Mouse (Mus musculus) myocyte (in vitro differentiated cells): ENCODE data around the gene Pak4.

Experiments
- CEBPB ChIP-seq: IDR thresholded peaks from 2 replicates; pipeline ENCODE4 v1.6.1; 2011; ENCODE audit warnings: mild to moderate bottlenecking, moderate library complexity; ENCODE audit not compliant: poor library complexity, insufficient read depth, severe bottlenecking
- E2F4 ChIP-seq: IDR thresholded peaks from one replicate; pipeline ENCODE4 v1.6.1; 2011; ENCODE audit warnings: mild to moderate bottlenecking, control low read depth, moderate library complexity; ENCODE audit not compliant: insufficient read depth
- MAX ChIP-seq: IDR thresholded peaks from one replicate; pipeline ENCODE4 v1.6.1; 2011; ENCODE audit warnings: low read depth, mild to moderate bottlenecking, control low read depth
- MYOD1 ChIP-seq, 3 experiments: IDR thresholded peaks; one replicate each; pipeline ENCODE4 v1.6.1; 2011; ENCODE audit warnings: control low read depth in 2 of 3, low read depth in 2 of 3, mild to moderate bottlenecking in 2 of 3, moderate library complexity in 1 of 3; ENCODE audit not compliant: insufficient read length in 2 of 3, control insufficient read depth in 1 of 3
- MYOG ChIP-seq, 3 experiments: IDR thresholded peaks; one replicate each; pipeline ENCODE4 v1.6.1; 2011; ENCODE audit warnings: control low read depth in 2 of 3, low read depth in 2 of 3, mild to moderate bottlenecking in 2 of 3; ENCODE audit not compliant: insufficient read length in 2 of 3, control insufficient read depth in 1 of 3, insufficient read depth in 1 of 3
- POLR2A ChIP-seq: IDR thresholded peaks from one replicate; pipeline ENCODE4 v1.6.1; 2011; ENCODE audit warnings: low read depth, mild to moderate bottlenecking, control low read depth, moderate library complexity; ENCODE audit not compliant: insufficient read length
- POLR2AphosphoS2 ChIP-seq: IDR thresholded peaks from one replicate; pipeline ENCODE4 v1.6.1; 2011; ENCODE audit warnings: low read depth, control low read depth; ENCODE audit not compliant: insufficient read length
- REST ChIP-seq: IDR thresholded peaks from one replicate; pipeline ENCODE4 v1.6.1; 2011; ENCODE audit warnings: mild to moderate bottlenecking, control low read depth, moderate library complexity; ENCODE audit not compliant: insufficient read depth, insufficient read length
- SRF ChIP-seq: IDR thresholded peaks from one replicate; pipeline ENCODE4 v1.6.1; 2011; ENCODE audit warnings: low read depth; ENCODE audit not compliant: control insufficient read depth, insufficient read length
- TCF12 ChIP-seq: IDR thresholded peaks from one replicate; pipeline ENCODE4 v1.6.1; 2011; ENCODE audit warnings: mild to moderate bottlenecking, control low read depth; ENCODE audit not compliant: poor library complexity, insufficient read depth, severe bottlenecking
- TCF3 ChIP-seq: IDR thresholded peaks from one replicate; pipeline ENCODE4 v1.6.1; 2011; ENCODE audit warnings: low read depth, control low read depth; ENCODE audit not compliant: insufficient read length
- USF1 ChIP-seq: IDR thresholded peaks from one replicate; pipeline ENCODE4 v1.6.1; 2011; ENCODE audit warnings: low read depth, mild to moderate bottlenecking, control low read depth, moderate library complexity

- TF ChIP-seq POLR2AphosphoS2 (no peak), POLR2A (no peak), MYOD1 (IDR thresholded peaks at IDR 0.05; ENCODE audit: control insufficient read depth in 1 of 3, insufficient read length in 2 of 3, low read depth in 2 of 3) (no peak), SRF (no peak), TCF3 (no peak), CEBPB (no peak), E2F4 (no peak), MAX (no peak), TCF12 (no peak), MYOG (IDR thresholded peaks at IDR 0.05; ENCODE audit: control insufficient read depth in 1 of 3, insufficient read depth in 1 of 3, insufficient read length in 2 of 3, low read depth in 2 of 3) (no peak), USF1 (no peak), REST (no peak)
Observed at GRCm38 (mm10) chr7:28544051-28544601, 53.9 kb downstream of the Pak4 start.
